Mouse (Mus musculus) megakaryocyte-erythroid progenitor cell, adult 5-6 weeks (primary cell): Measurements from ENCODE around the gene Kif26b. TPM values are rescaled to one million over a fixed set of nuclear protein-coding genes. Genes with fewer than 3 reads are reported as not detected.

Experiments
- ATAC-seq: replicated peaks from 2 replicates; pipeline ENCODE4 v1.8.0; 2016; ENCODE audit warnings: mild to moderate bottlenecking, inconsistent platforms; ENCODE audit not compliant: severe bottlenecking, poor library complexity, low FRiP score, low TSS enrichment
- total RNA-seq, 2 experiments: library from RNA; stranded (forward) in 1 of 2; stranded (reverse) in 1 of 2; fragments of 200-1000, 215-1000 nt in 1 of 2; fragments of >200 nt in 1 of 2; fragmentation: Nextera tagmentation in 1 of 2; gene quantifications; 2 replicates each; pipeline ENCODE4 v1.2.3; 2014 to 2017

Kif26b gene
- total RNA-seq, 2 experiments from 2014 or later = 1.2 to 2.8 TPM

GRCm38 (mm10) chr1:178819060-178819459 lies 290.1 kb downstream of the Kif26b start:
- no peak for ATAC-seq

GRCm38 (mm10) chr1:178820079-178820478 lies 291.2 kb downstream of the Kif26b start:
- ATAC-seq = no peak

GRCm38 (mm10) chr1:178820556-178821435 lies 291.9 kb downstream of the Kif26b start:
- no peak for ATAC-seq

- no peak for ATAC-seq
Measured at GRCm38 (mm10) chr1:178824871-178825270, 295.9 kb downstream of the Kif26b start.

- ATAC-seq = no peak
Measured at GRCm38 (mm10) chr1:178827223-178827622, 298.3 kb downstream of the Kif26b start.

- no peak for ATAC-seq
Measured at GRCm38 (mm10) chr1:178829456-178829855, 300.5 kb downstream of the Kif26b start.

- no peak for ATAC-seq
Measured at GRCm38 (mm10) chr1:178832571-178832970, 303.6 kb downstream of the Kif26b start.

- ATAC-seq = no peak
Measured at GRCm38 (mm10) chr1:178835805-178836204, 306.9 kb downstream of the Kif26b start.

GRCm38 (mm10) chr1:178836998-178837397 lies 308.1 kb downstream of the Kif26b start:
- no peak for ATAC-seq

- ATAC-seq = no peak
Measured at GRCm38 (mm10) chr1:178838696-178839320, 309.9 kb downstream of the Kif26b start.

GRCm38 (mm10) chr1:178840311-178840710 lies 311.4 kb downstream of the Kif26b start:
- ATAC-seq = no peak

GRCm38 (mm10) chr1:178844839-178845238 lies 315.9 kb downstream of the Kif26b start:
- peak; percentile 43; the same call in 1 of the 2 replicates for ATAC-seq

GRCm38 (mm10) chr1:178847569-178847968 lies 318.6 kb downstream of the Kif26b start:
- ATAC-seq = no peak

- no peak for ATAC-seq
Measured at GRCm38 (mm10) chr1:178848380-178849106, 319.6 kb downstream of the Kif26b start.

- ATAC-seq = no peak
Measured at GRCm38 (mm10) chr1:178850569-178850968, 321.6 kb downstream of the Kif26b start.

GRCm38 (mm10) chr1:178854936-178855335 lies 326.0 kb downstream of the Kif26b start:
- no peak for ATAC-seq

- no peak for ATAC-seq
Measured at GRCm38 (mm10) chr1:178855974-178856373, 327.0 kb downstream of the Kif26b start.

GRCm38 (mm10) chr1:178860671-178861391 lies 331.9 kb downstream of the Kif26b start:
- no peak for ATAC-seq

- no peak for ATAC-seq
Measured at GRCm38 (mm10) chr1:178861392-178861762, 332.5 kb downstream of the Kif26b start.

- no peak for ATAC-seq
Measured at GRCm38 (mm10) chr1:178863756-178864155, 334.8 kb downstream of the Kif26b start.
